Mouse (Mus musculus): ENCODE data around the gene Pdia5.

Gene Pdia5

GRCm38 (mm10) chr16:35490231-35491070 lies at the start of gene Pdia5:
Gene Pdia5 (minus strand): TSS chr16:35490873.
- DNase-seq = peak; percentile 93 to 94

DNA sequence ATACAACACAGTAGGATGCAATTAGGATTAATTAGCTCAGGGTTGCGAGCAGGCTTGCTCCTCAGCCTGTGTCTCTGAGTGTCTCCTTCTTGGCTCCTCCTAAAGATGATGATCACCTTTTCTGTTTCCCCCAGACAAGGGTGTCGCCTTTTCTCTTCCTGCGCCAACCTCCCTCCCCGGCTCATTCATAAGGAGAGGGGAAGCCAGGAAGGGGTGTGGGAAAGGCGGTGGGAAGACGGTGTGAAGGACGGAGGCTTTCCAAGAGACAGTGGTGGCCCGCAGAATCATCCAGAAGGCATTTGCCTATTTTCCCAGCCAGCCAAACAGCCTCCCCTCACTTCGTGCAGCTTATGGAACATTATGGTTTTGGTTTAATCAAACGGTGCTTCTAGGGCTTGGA lies 48.4 kb upstream of the Pdia5 start:
- DNase-seq = peak; percentile 9 to 22

DNA sequence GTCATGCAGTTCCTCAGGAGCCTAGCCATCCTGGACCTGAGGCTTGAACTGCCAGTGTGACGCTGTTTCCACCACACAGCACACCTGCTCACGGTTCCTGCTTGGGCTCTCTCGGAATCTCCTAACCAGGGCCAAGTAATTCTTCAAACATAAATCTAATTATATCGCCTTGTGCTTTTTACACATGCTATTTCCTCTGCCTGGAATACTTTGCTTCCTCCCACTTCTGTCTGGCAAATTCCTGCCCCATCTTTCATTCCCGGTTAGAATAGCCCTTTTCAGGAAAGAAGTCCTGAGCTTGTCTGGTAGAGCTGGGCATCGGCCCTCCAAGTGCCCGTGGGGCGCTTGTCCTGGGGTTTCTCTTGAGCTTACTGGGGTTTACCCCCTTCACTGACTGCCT lies 47.0 kb upstream of the Pdia5 start:
- DNase-seq = peak in 1 of 2 experiments; percentile 18

GRCm38 (mm10) chr16:35534630-35535029 lies 44.0 kb upstream of the Pdia5 start:
- DNase-seq = no peak

DNA sequence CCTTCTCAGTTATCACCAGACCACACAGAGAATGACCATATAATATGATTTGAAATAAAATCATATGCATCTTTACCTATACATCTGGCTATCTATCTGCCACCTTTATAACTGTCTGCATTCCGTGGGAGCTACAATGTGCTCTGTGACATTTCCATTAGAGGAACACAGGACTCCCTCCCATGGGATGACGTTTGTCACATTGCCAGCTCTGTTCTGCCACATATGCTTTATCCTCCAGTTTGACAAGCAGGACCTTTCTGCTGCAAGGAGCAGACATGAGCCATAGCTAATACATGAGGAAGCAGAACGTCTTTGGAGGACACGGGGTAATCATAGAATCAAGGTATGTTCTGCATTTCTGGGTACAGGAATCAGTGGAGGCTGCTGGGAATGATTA lies 33.5 kb upstream of the Pdia5 start:
- DNase-seq = no peak

DNA sequence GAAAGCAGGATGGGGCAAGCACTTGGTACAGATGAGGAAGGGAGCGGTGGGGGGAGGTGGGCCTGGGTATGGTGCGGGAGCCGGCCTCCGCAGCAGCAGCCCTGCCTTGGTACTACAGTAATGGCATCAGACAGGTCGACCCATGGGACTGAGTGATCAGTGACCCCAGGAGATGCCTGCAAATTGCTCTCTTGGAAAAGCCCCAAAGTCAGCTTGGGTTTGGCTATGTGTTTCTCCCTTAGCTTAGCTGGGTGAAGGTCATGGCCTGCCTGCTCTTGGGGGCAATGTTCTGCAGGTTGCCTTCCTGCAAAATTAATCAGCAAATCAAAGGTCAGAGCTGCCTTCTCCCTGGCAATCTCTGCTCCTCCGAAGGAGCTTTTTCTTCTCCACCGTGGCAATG lies 28.6 kb upstream of the Pdia5 start:
- peak; percentile 79 to 88 for DNase-seq

GRCm38 (mm10) chr16:35517976-35518951 lies 27.6 kb upstream of the Pdia5 start:
- peak; percentile 63 to 69 for DNase-seq

DNA sequence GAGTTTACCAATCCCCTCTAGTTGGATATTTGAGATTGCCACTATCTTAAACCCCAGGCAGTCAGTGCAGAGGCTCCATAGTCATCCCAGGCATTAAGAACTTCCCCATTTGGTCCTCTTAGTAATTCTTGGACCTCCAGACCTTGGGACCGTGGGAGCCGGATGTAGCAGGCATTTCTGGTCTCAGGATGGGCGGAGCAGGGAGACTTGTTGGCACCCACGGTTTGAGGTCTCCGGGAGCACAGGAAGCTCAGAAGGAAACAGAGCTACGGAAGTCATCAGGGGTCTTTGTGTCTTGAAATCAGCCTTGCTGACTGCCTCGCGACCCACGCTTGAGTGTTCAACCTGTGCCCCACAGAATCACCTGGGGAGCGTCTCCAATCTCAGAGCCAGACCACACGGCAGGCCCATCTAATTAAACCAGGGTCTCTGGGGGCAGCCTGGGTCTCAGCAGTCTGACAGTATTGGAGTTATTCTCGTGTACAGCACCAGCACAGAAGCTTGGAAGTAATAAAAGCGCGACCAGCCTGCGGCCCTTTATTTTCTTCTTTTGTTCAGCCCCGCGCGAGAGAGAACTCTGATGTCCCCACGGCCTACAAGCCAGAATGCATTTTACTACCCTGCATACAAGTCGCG lies 25.4 kb upstream of the Pdia5 start:
- peak; percentile 44 to 50 for DNase-seq

DNA sequence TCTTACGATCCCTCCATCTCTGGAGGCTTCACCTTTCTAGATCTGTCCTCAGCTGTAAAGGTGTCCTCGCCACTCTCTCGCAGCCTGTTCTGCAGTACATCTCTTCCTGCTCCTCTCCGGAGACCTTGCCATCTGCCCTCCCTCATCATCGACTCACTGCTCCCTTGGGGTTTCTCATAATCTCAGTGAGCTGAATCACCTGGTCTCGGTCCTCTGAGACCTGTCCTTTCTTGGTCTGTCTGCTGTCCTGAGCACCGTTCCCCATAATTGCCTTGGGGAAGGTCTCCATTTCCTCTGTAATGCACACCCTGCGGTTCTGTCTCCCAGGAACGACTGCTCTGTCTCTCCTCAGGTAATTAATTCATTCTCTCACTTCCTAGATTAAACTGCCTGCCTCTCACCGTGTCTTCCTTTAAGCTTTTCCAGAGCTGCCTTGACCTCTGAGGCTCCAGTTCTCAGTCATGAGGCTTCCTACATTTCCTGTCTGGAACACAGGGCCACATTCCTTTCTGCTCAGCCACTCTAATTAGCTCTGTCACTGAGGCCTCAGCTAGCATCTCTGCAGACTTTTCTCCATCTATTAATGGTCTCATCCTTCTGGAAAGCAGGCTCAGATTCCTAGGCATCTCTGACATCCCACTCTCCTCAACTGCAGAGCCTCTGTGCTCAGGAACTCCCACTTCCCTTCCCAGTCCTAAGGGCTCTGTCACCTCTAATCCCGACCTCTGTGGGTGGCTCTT lies 18.8 kb upstream of the Pdia5 start:
- no peak for DNase-seq

GRCm38 (mm10) chr16:35508581-35508980 lies 17.9 kb upstream of the Pdia5 start:
- no peak for DNase-seq

DNA sequence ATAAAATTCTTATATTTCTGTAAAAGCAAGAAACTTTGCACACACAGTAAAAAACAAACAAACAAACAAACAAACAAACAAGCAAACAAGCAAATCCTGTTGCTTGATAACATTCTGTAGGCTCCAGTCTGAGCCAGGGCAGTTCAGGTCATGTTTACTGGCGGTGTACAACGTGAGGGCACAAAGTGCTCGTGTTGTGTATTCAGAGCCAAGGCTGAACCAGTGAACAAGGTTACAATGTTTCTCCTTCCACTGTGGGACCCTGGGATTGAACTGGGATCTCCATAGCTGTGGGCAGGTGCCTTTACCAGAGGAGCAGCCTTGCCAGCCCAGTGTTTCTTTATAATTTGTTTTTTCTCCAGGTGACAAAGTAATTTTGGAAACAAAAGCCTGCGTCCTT lies 15.1 kb upstream of the Pdia5 start:
- no peak for DNase-seq

DNA sequence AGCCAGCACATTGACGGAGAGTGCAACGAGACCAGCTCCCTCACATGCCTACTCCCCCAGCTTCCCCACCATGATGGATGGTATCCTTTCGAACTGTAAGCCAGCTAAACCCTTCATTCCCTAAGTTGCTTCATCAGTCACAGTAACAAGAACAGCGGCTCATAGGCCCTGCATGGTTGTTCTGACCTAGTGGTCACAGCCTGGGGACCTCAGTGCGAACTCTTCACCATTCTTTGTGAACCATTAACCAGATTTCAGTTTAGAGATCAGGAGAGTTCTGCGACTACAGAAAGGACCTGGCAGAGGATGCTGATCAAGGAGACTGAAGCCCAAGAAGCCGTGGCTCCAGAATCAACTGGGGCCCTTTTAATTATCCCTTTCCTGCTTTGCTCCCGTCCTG lies 13.6 kb upstream of the Pdia5 start:
- DNase-seq = peak; percentile 43

DNA sequence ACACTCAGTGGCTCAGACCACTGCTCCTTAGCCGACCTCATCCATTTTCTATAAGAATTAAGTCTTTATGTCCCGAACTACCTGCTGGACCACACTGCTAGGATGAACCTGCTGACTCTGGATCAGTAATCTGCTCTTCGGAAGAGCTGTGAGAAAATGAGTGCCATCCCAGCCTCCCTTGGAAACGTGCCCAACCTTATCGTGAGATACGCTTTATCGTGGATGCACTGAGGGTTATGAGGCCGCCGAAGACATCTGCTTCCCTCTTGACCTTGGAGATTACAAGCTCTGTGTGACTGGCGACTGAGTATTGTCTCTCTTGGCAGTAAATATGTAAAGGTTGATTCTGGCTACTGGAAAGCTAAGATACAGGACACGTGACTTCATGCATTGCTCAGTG lies 11.8 kb upstream of the Pdia5 start:
- no peak for DNase-seq

- DNase-seq = no peak
Observed at GRCm38 (mm10) chr16:35501106-35501760, 10.6 kb upstream of the Pdia5 start.

- DNase-seq = no peak
Observed at GRCm38 (mm10) chr16:35500342-35500741, 9.7 kb upstream of the Pdia5 start.

GRCm38 (mm10) chr16:35489793-35490192 lies 880 bp downstream of the Pdia5 start:
- no peak for DNase-seq

GRCm38 (mm10) chr16:35489066-35489718 lies 1.5 kb downstream of the Pdia5 start:
- DNase-seq = peak in 1 of 2 experiments; percentile 28

- no peak for DNase-seq
Observed at GRCm38 (mm10) chr16:35487776-35488175, 2.9 kb downstream of the Pdia5 start.

- DNase-seq = peak; percentile 69 to 79
Observed at GRCm38 (mm10) chr16:35487056-35487455, 3.6 kb downstream of the Pdia5 start.

DNA sequence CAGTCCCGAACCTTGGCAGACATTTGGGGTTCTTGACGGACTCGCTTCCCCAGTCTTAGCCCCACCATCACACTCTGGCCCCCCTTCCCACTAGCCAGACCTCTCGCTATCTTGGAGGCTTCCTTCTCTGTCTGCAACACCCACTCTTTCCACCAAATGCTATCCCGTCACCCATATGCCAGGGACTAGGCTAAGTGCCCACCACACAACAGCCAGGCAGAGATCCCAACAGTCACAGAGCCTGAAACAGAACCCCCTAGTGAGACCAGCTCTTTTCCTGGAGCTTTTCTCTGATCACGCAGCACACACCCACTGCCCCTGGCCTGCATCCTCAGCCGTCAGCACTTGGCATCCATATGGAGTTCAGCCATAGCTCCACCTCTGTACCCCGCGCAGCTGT lies 5.0 kb downstream of the Pdia5 start:
- no peak for DNase-seq

- no peak for DNase-seq
Observed at GRCm38 (mm10) chr16:35484526-35485233, 6.0 kb downstream of the Pdia5 start.

Data from kidney, adult 8-10 months (tissue).